Mouse (Mus musculus): ENCODE measurements around the gene Txnrd3. TPM values are rescaled to one million over a fixed set of nuclear protein-coding genes. Genes with fewer than 3 reads are reported as not detected.

The Txnrd3 gene
- polyA plus RNA-seq, 1 experiment from 2014 or later: 11.3 TPM

DNA sequence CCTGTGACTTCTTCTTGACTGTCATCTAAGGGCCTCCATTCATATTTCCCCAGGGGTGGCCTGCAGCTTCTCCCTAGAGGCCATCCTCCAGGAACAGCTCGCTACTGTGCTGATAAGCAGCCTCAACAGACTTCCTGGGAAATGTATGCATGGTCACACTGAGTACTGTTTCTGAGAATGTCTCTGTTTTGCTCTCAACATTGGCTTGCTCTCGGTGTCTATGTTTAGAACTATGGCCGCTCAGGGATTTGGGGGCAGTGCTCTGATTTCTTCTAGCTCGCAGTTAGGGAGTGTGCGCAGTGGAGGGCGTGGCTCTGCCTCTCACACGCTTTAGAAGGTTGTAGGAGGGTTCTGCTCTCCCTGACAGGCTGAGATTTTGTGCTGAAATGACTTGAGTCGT lies 9.4 kb upstream of the Txnrd3 start:
- no peak overlapping the region for H3K27ac ChIP-seq (replicated peaks; ENCODE audit: low read depth, low read length)
- WGBS: 44% methylated on average over 8 of the region's 8 CpGs

DNA sequence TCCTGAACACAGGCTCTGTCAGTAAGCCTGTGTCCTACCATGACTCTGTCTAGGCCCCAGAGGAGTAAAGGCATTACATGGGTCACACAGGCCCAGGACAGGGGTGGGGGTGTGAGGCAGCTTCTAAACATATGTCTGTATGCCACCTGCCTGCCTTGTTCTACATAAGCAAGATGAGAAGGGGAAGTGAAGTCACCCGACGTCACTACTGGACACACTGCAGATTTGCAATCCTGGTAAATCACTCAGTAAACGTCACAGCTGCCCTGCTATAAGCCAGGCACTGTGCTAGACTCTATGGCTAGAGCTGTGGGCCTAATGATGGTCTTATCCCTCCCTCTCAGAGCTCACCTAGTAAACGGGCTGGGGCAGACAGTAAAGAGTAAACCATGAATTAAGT lies 5.8 kb upstream of the Txnrd3 start:
- DNase-seq (ENCODE audit: low spot score): no peak
- no peak overlapping the region for H3K9ac ChIP-seq (replicated peaks; ENCODE audit: low read length)
- no peaks in the 10 kb centered on the region for H3K27me3 ChIP-seq (ENCODE audit: control insufficient read depth, insufficient read depth, low read length)
- H3K4me1 ChIP-seq (ENCODE audit: control insufficient read depth, insufficient read depth, low read length): no peaks in the 10 kb centered on the region
- WGBS: 79% methylated on average over 4 of the region's 4 CpGs
- no peaks in the 10 kb centered on the region for H3K9me3 ChIP-seq (replicated peaks; ENCODE audit: control insufficient read depth, low read length)
- H3K36me3 ChIP-seq (replicated peaks; ENCODE audit: control insufficient read depth, insufficient read depth, low read depth, low read length): no peaks in the 10 kb centered on the region
- no peak overlapping the region for H3K4me2 ChIP-seq (ENCODE audit: low read depth, low read length)
- ATAC-seq (replicated peaks; ENCODE audit: insufficient number of reproducible peaks, low FRiP score, low TSS enrichment, low read depth): no peak
- H3K27ac ChIP-seq (replicated peaks; ENCODE audit: low read depth, low read length): no peak overlapping the region
- no peak overlapping the region for H3K4me3 ChIP-seq (ENCODE audit: low read depth, low read length)

More for the DNA sequence above, 9.4 kb upstream of the Txnrd3 start:
- Histone ChIP-seq H3K4me1 (ENCODE audit: control insufficient read depth, insufficient read depth, low read length) (no peaks in the 10 kb centered on the region), H3K4me3 (ENCODE audit: low read depth, low read length) (no peak overlapping the region), H3K27me3 (ENCODE audit: control insufficient read depth, insufficient read depth, low read length) (no peaks in the 10 kb centered on the region), H3K9me3 (replicated peaks; ENCODE audit: control insufficient read depth, low read length) (no peaks in the 10 kb centered on the region), H3K36me3 (replicated peaks; ENCODE audit: control insufficient read depth, insufficient read depth, low read depth, low read length) (no peaks in the 10 kb centered on the region), H3K4me2 (ENCODE audit: low read depth, low read length) (no peak overlapping the region), H3K9ac (replicated peaks; ENCODE audit: low read length) (no peak overlapping the region)
- no peak for ATAC-seq (replicated peaks; ENCODE audit: insufficient number of reproducible peaks, low FRiP score, low TSS enrichment, low read depth)
- DNase-seq (ENCODE audit: low spot score): no peak

GRCm38 (mm10) chr6:89639025-89639424 lies 4.8 kb upstream of the Txnrd3 start:
- Histone ChIP-seq H3K27me3 (ENCODE audit: control insufficient read depth, insufficient read depth, low read length) (no peaks in the 10 kb centered on the region), H3K36me3 (replicated peaks; ENCODE audit: control insufficient read depth, insufficient read depth, low read depth, low read length) (no peaks in the 10 kb centered on the region), H3K9me3 (replicated peaks; ENCODE audit: control insufficient read depth, low read length) (no peaks in the 10 kb centered on the region), H3K27ac (replicated peaks; ENCODE audit: low read depth, low read length) (no peak overlapping the region), H3K9ac (replicated peaks; ENCODE audit: low read length) (no peak overlapping the region), H3K4me2 (ENCODE audit: low read depth, low read length) (no peak overlapping the region), H3K4me3 (ENCODE audit: low read depth, low read length) (no peak overlapping the region), H3K4me1 (ENCODE audit: control insufficient read depth, insufficient read depth, low read length) (no peaks in the 10 kb centered on the region)
- 35% methylated on average over 2 of the region's 2 CpGs for WGBS
- peak; percentile 41 for DNase-seq (ENCODE audit: low spot score)
- ATAC-seq (replicated peaks; ENCODE audit: insufficient number of reproducible peaks, low FRiP score, low TSS enrichment, low read depth): no peak

GRCm38 (mm10) chr6:89644271-89645075 lies 685 bp downstream of the Txnrd3 start:
- WGBS: under 1% methylated on average over 39 of the region's 41 CpGs
- ATAC-seq (replicated peaks; ENCODE audit: insufficient number of reproducible peaks, low FRiP score, low TSS enrichment, low read depth): peak; percentile 92
- no peaks in the 10 kb centered on the region for H3K36me3 ChIP-seq (replicated peaks; ENCODE audit: control insufficient read depth, insufficient read depth, low read depth, low read length)

DNA sequence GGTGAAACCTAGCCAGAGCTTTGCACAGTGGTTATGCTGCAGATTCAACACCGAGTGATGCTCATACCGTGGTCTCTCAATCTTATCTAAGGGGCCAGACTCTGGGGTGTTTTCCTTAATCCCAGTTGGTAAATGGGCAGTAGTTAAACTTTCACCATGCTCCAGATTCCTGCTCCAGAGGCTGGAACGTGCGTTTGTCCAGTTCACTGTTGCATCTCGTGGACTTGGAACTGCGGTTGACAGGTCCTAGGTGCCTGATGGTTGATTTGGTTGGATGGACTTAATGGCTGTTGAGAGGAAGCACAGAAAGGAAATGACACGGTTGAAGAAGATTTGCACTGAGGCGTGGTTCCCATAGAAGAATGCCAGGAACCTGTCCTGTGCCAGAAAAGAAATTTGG lies 6.1 kb downstream of the Txnrd3 start:
- Histone ChIP-seq H3K27ac (replicated peaks; ENCODE audit: low read depth, low read length) (no peak overlapping the region), H3K9me3 (replicated peaks; ENCODE audit: control insufficient read depth, low read length) (no peaks in the 10 kb centered on the region), H3K4me2 (ENCODE audit: low read depth, low read length) (no peak overlapping the region), H3K4me1 (ENCODE audit: control insufficient read depth, insufficient read depth, low read length) (no peaks in the 10 kb centered on the region), H3K4me3 (ENCODE audit: low read depth, low read length) (no peak overlapping the region), H3K36me3 (replicated peaks; ENCODE audit: control insufficient read depth, insufficient read depth, low read depth, low read length) (no peaks in the 10 kb centered on the region), H3K9ac (replicated peaks; ENCODE audit: low read length) (no peak overlapping the region), H3K27me3 (ENCODE audit: control insufficient read depth, insufficient read depth, low read length) (no peaks in the 10 kb centered on the region)
- WGBS: 95% methylated on average over 8 of the region's 8 CpGs
- no peak for DNase-seq (ENCODE audit: low spot score)
- ATAC-seq (replicated peaks; ENCODE audit: insufficient number of reproducible peaks, low FRiP score, low TSS enrichment, low read depth): no peak

More at GRCm38 (mm10) chr6:89644271-89645075, 685 bp downstream of the Txnrd3 start:
- no peaks in the 10 kb centered on the region for H3K4me1 ChIP-seq (ENCODE audit: control insufficient read depth, insufficient read depth, low read length)
- no peaks in the 10 kb centered on the region for H3K27me3 ChIP-seq (ENCODE audit: control insufficient read depth, insufficient read depth, low read length)
- H3K4me3 ChIP-seq (ENCODE audit: low read depth, low read length): peak overlapping the region; percentile 67
- H3K9me3 ChIP-seq (replicated peaks; ENCODE audit: control insufficient read depth, low read length): no peaks in the 10 kb centered on the region
- peak overlapping the region; percentile 56 for H3K27ac ChIP-seq (replicated peaks; ENCODE audit: low read depth, low read length)
- peak overlapping the region; percentile 60 for H3K9ac ChIP-seq (replicated peaks; ENCODE audit: low read length)
- peak; percentile 92 for DNase-seq (ENCODE audit: low spot score)
- peak overlapping the region; percentile 85 for H3K4me2 ChIP-seq (ENCODE audit: low read depth, low read length)

- Histone ChIP-seq H3K9me3 (replicated peaks; ENCODE audit: control insufficient read depth, low read length) (no peaks in the 10 kb centered on the region), H3K9ac (replicated peaks; ENCODE audit: low read length) (no peak overlapping the region), H3K27me3 (ENCODE audit: control insufficient read depth, insufficient read depth, low read length) (no peaks in the 10 kb centered on the region), H3K27ac (replicated peaks; ENCODE audit: low read depth, low read length) (no peak overlapping the region), H3K4me3 (ENCODE audit: low read depth, low read length) (no peak overlapping the region), H3K36me3 (replicated peaks; ENCODE audit: control insufficient read depth, insufficient read depth, low read depth, low read length) (no peaks in the 10 kb centered on the region), H3K4me1 (ENCODE audit: control insufficient read depth, insufficient read depth, low read length) (no peaks in the 10 kb centered on the region), H3K4me2 (ENCODE audit: low read depth, low read length) (no peak overlapping the region)
- ATAC-seq (replicated peaks; ENCODE audit: insufficient number of reproducible peaks, low FRiP score, low TSS enrichment, low read depth): no peak
- DNase-seq (ENCODE audit: low spot score): no peak
Observed at GRCm38 (mm10) chr6:89651770-89652169, 8.0 kb downstream of the Txnrd3 start.

DNA sequence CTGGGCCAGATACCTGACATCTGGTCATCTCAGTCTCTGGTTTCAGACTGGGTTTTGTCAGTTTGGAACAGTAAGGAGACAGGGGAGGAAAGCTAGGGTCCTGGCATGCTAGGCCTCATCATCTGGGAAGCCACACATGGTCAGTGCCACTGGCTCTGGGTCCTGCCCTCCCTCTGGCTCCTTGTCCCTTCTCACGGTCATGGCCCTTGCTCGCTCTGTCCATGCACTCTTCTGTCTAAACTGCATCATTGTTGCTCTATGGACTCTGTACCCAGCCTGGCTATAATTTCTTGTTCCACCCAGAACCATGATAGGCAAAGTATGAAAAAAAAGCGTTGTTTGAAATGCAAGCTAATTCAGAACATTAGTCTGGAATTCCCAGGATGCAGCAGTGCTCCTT lies 11.2 kb downstream of the Txnrd3 start:
- 83% methylated on average over 3 of the region's 3 CpGs for WGBS
- no peak overlapping the region for H3K4me3 ChIP-seq (ENCODE audit: low read depth, low read length)

DNA sequence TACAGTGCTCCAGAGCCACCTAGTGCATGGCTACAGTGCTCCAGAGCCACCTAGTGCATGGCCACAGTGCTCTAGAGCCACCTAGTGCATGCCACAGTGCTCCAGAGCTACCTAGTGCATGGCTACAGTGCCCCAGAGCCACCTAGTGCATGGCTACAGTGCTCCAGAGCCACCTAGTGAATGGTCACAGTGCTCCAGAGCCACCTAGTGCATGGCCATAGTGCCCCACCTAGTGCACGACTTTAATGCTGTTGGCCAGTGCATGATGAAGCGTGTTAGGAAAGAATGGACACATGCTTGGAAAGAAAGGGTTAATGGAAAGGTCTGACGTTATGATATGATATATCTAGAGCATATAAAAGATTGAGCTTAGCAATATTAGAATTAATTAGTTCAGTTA lies 14.6 kb downstream of the Txnrd3 start:
- Histone ChIP-seq H3K36me3 (replicated peaks; ENCODE audit: control insufficient read depth, insufficient read depth, low read depth, low read length) (no peaks in the 10 kb centered on the region), H3K4me3 (ENCODE audit: low read depth, low read length) (no peak overlapping the region), H3K27me3 (ENCODE audit: control insufficient read depth, insufficient read depth, low read length) (no peaks in the 10 kb centered on the region), H3K9ac (replicated peaks; ENCODE audit: low read length) (no peak overlapping the region), H3K4me2 (ENCODE audit: low read depth, low read length) (no peak overlapping the region), H3K9me3 (replicated peaks; ENCODE audit: control insufficient read depth, low read length) (no peaks in the 10 kb centered on the region), H3K27ac (replicated peaks; ENCODE audit: low read depth, low read length) (no peak overlapping the region), H3K4me1 (ENCODE audit: control insufficient read depth, insufficient read depth, low read length) (no peaks in the 10 kb centered on the region)
- ATAC-seq (replicated peaks; ENCODE audit: insufficient number of reproducible peaks, low FRiP score, low TSS enrichment, low read depth): no peak
- WGBS: 81% methylated on average over 3 of the region's 3 CpGs
- no peak for DNase-seq (ENCODE audit: low spot score)

More for the DNA sequence above, 11.2 kb downstream of the Txnrd3 start:
- Histone ChIP-seq H3K36me3 (replicated peaks; ENCODE audit: control insufficient read depth, insufficient read depth, low read depth, low read length) (no peaks in the 10 kb centered on the region), H3K9me3 (replicated peaks; ENCODE audit: control insufficient read depth, low read length) (no peaks in the 10 kb centered on the region), H3K27me3 (ENCODE audit: control insufficient read depth, insufficient read depth, low read length) (no peaks in the 10 kb centered on the region), H3K27ac (replicated peaks; ENCODE audit: low read depth, low read length) (no peak overlapping the region), H3K4me2 (ENCODE audit: low read depth, low read length) (no peak overlapping the region), H3K9ac (replicated peaks; ENCODE audit: low read length) (no peak overlapping the region), H3K4me1 (ENCODE audit: control insufficient read depth, insufficient read depth, low read length) (no peaks in the 10 kb centered on the region)
- ATAC-seq (replicated peaks; ENCODE audit: insufficient number of reproducible peaks, low FRiP score, low TSS enrichment, low read depth) (no peak; the same call in 1 of the 2 replicates), DNase-seq (ENCODE audit: low spot score) (no peak)

All from embryonic facial prominence, embryonic 11.5 days (tissue).